Comparison of ENCODE assay signal across 8 mouse cellular contexts in genomic region chr3:146620555-146621249, GRCm38 (mm10). TPM values are rescaled to one million over a fixed set of nuclear protein-coding genes. Genes with fewer than 3 reads are reported as not detected.
DNase-seq lines count a peak whose midpoint lies in the region; ATAC-seq and TF ChIP-seq lines count a peak whose summit lies in the region.

No protein-coding gene starts in this region.

- no peaks in the 10 kb centered on the region for H3K4me1 ChIP-seq in lung, adult 2 months (ENCODE audit: control insufficient read depth, insufficient read depth, low read length)
- peaks cover 10% of the 10 kb centered on the region for H3K4me1 ChIP-seq in heart, embryonic 16.5 days (ENCODE audit: control insufficient read depth, insufficient read depth, low read length)
- H3K4me1 ChIP-seq in kidney, embryonic 16.5 days (ENCODE audit: insufficient read depth, low read length) = no peaks in the 10 kb centered on the region
- H3K4me1 ChIP-seq in stomach, postnatal 0 days (replicated peaks; ENCODE audit: control insufficient read depth, insufficient read depth) = no peaks in the 10 kb centered on the region

- DNase-seq in lung, postnatal 14 days = peak; percentile 15
- no peak for DNase-seq in lung, adult 2 months
- DNase-seq in left cerebral cortex, postnatal 36 days (ENCODE audit: low spot score in 2 of 2) = peak; percentile 84 to 86
- DNase-seq in kidney, postnatal 10 days = no peak
- no peak for DNase-seq in stomach, postnatal 0 days (ENCODE audit: low spot score)

- H3K27ac ChIP-seq in heart, embryonic 16.5 days (ENCODE audit: low read length) = peak overlapping the region; percentile 69
- no peak overlapping the region for H3K27ac ChIP-seq in kidney, embryonic 16.5 days (ENCODE audit: low read length)
- H3K27ac ChIP-seq in stomach, postnatal 0 days (replicated peaks) = no peak overlapping the region

- no peaks in the 10 kb centered on the region for H3K36me3 ChIP-seq in heart, embryonic 16.5 days (ENCODE audit: control insufficient read depth, insufficient read depth)
- H3K36me3 ChIP-seq in kidney, embryonic 16.5 days (ENCODE audit: insufficient read depth, low read length) = no peaks in the 10 kb centered on the region
- no peaks in the 10 kb centered on the region for H3K36me3 ChIP-seq in stomach, postnatal 0 days (ENCODE audit: control insufficient read depth, insufficient read depth, low read length)

- intact Hi-C loops in left cerebral cortex, postnatal 36 days (cut with DNase I) = loop anchor here (2.0 to 5.0 kb wide), 3 partner anchors 64 to 276 kb away; partner anchors contain the start of gene Samd13

- H3K9me3 ChIP-seq in heart, embryonic 16.5 days (replicated peaks; ENCODE audit: control insufficient read depth, low read length) = no peaks in the 10 kb centered on the region
- no peaks in the 10 kb centered on the region for H3K9me3 ChIP-seq in kidney, embryonic 16.5 days (ENCODE audit: low read length)
- no peaks in the 10 kb centered on the region for H3K9me3 ChIP-seq in stomach, postnatal 0 days (ENCODE audit: control insufficient read depth, low read length)

- TF ChIP-seq CTCF in lung, adult 2 months (IDR thresholded peaks at IDR 0.05; ENCODE audit: insufficient read depth, low read length) = no peak
- TF ChIP-seq CTCF in stomach, postnatal 0 days (IDR thresholded peaks at IDR 0.05; ENCODE audit: low read depth) = no peak

- no peak for TF ChIP-seq POLR2A in lung, adult 2 months (IDR thresholded peaks at IDR 0.05; ENCODE audit: borderline replicate concordance, extremely low read depth, low read depth, low read length)

- peak overlapping the region; percentile 43 for H3K4me2 ChIP-seq in heart, embryonic 16.5 days (ENCODE audit: low read depth, low read length)
- H3K4me2 ChIP-seq in kidney, embryonic 16.5 days (replicated peaks; ENCODE audit: low read depth, low read length) = no peak overlapping the region
- no peak overlapping the region for H3K4me2 ChIP-seq in stomach, postnatal 0 days (replicated peaks; ENCODE audit: low read depth)

- H3K9ac ChIP-seq in heart, embryonic 16.5 days (ENCODE audit: low read length) = no peak overlapping the region
- H3K9ac ChIP-seq in kidney, embryonic 16.5 days (replicated peaks; ENCODE audit: low read length) = no peak overlapping the region
- H3K9ac ChIP-seq in stomach, postnatal 0 days (ENCODE audit: low read length) = no peak overlapping the region

- peak; percentile 94 for ATAC-seq in cerebellum, adult (ENCODE audit: insufficient number of reproducible peaks, low FRiP score, low TSS enrichment)
- peak; percentile 73 for ATAC-seq in heart, embryonic 16.5 days (replicated peaks; ENCODE audit: extremely low read depth, insufficient read depth, low FRiP score)
- ATAC-seq in kidney, embryonic 16.5 days (ENCODE audit: low FRiP score, low TSS enrichment) = no peak
- ATAC-seq in stomach, postnatal 0 days (ENCODE audit: low FRiP score, low TSS enrichment) = no peak

- 73% methylated on average over 14 of the region's 14 CpGs for WGBS in lung, adult 2 months
- 51% methylated on average over 14 of the region's 14 CpGs for WGBS in heart, embryonic 16.5 days
- WGBS in kidney, embryonic 16.5 days = 85% methylated on average over 14 of the region's 14 CpGs
- 74% methylated on average over 14 of the region's 14 CpGs for WGBS in stomach, postnatal 0 days

- H3K4me3 ChIP-seq in lung, adult 2 months (replicated peaks; ENCODE audit: extremely low read depth, low read depth, low read length) = no peak overlapping the region
- H3K4me3 ChIP-seq in heart, embryonic 16.5 days (ENCODE audit: low read length) = no peak overlapping the region
- no peak overlapping the region for H3K4me3 ChIP-seq in kidney, embryonic 16.5 days (ENCODE audit: low read length)
- H3K4me3 ChIP-seq in stomach, postnatal 0 days (ENCODE audit: low read depth, low read length) = no peak overlapping the region

- TF ChIP-seq EP300 in stomach, postnatal 0 days (optimal IDR thresholded peaks at IDR 0.05) = no peak

- no peaks in the 10 kb centered on the region for H3K27me3 ChIP-seq in heart, embryonic 16.5 days (ENCODE audit: control insufficient read depth, insufficient read depth, low read length)
- H3K27me3 ChIP-seq in kidney, embryonic 16.5 days (ENCODE audit: insufficient read depth, low read length) = no peaks in the 10 kb centered on the region
- no peaks in the 10 kb centered on the region for H3K27me3 ChIP-seq in stomach, postnatal 0 days (ENCODE audit: control insufficient read depth, insufficient read depth, low read length)

RNA-seq across cellular contexts. Expression of gene Dnase2b, which starts 5.3 kb away (rescaled TPM):
- 0.04 TPM in 1 of 2 replicates, not detected in the other for polyA plus RNA-seq in lung, adult 2 months (2012; rRNA removed)
- polyA plus RNA-seq in heart, embryonic 16.5 days (2015; fragmentation: Nextera tagmentation; extraction: Ambion mirVana) = not detected in 2 replicates
- total RNA-seq in left cerebral cortex, postnatal 36 days (2021) = not detected
- not detected in 2 replicates for polyA plus RNA-seq in kidney, embryonic 16.5 days (2015; fragmentation: Nextera tagmentation; extraction: Ambion mirVana)
- not detected in 2 replicates for polyA plus RNA-seq in stomach, postnatal 0 days (2015; fragmentation: Nextera tagmentation; extraction: Ambion mirVana)

RNA-seq across cellular contexts. Expression of gene 4930503B20Rik, which starts 30.4 kb away (rescaled TPM):
- not detected in 2 replicates for polyA plus RNA-seq in lung, adult 2 months (2012; rRNA removed)
- polyA plus RNA-seq in heart, embryonic 16.5 days (2015; fragmentation: Nextera tagmentation; extraction: Ambion mirVana) = 0.17 and 0.28 TPM in 2 replicates
- not detected for total RNA-seq in left cerebral cortex, postnatal 36 days (2021)
- polyA plus RNA-seq in kidney, embryonic 16.5 days (2015; fragmentation: Nextera tagmentation; extraction: Ambion mirVana) = 0.14 TPM in 1 of 2 replicates, not detected in the other
- not detected in 2 replicates for polyA plus RNA-seq in stomach, postnatal 0 days (2015; fragmentation: Nextera tagmentation; extraction: Ambion mirVana)

RNA-seq across cellular contexts. Expression of gene Uox, which starts 50.5 kb away (rescaled TPM):
- 0.40 and 0.82 TPM in 2 replicates for polyA plus RNA-seq in lung, adult 2 months (2012; rRNA removed)
- 0.13 and 0.34 TPM in 2 replicates for polyA plus RNA-seq in heart, embryonic 16.5 days (2015; fragmentation: Nextera tagmentation; extraction: Ambion mirVana)
- under 1 TPM; 0.36 to 0.52 TPM for total RNA-seq in left cerebral cortex, postnatal 36 days (2021)
- polyA plus RNA-seq in kidney, embryonic 16.5 days (2015; fragmentation: Nextera tagmentation; extraction: Ambion mirVana) = 0.25 and 0.51 TPM in 2 replicates
- polyA plus RNA-seq in stomach, postnatal 0 days (2015; fragmentation: Nextera tagmentation; extraction: Ambion mirVana) = 0.25 and 0.29 TPM in 2 replicates

Comparison
In these comparisons a context has a peak if more than half of its experiments do, and no peak if none do; other contexts are left out.
1. DNase-seq: peak in lung, postnatal 14 days (single experiment) and left cerebral cortex, postnatal 36 days (2 of 2); none in lung, adult 2 months (single experiment), kidney, postnatal 10 days (single experiment) and stomach, postnatal 0 days (single experiment).
2. ATAC-seq: peak in cerebellum, adult (single experiment) and heart, embryonic 16.5 days (single experiment); none in kidney, embryonic 16.5 days (single experiment) and stomach, postnatal 0 days (single experiment).